Mouse (Mus musculus): ENCODE measurements at regions not wholly inside any gene's neighbourhood (a gene's known extent, or its start where the extent isn't known, plus 50 kb on each side); places are given as distances from the start of the nearest gene placed in this dataset.

- no peak for DNase-seq (ENCODE audit: low read depth in 1 of 2, low spot score in 2 of 2)
- Histone ChIP-seq H3K27ac (ENCODE audit: insufficient read depth, low read length) (no peak overlapping the region), H3K4me3 (ENCODE audit: extremely low read depth, insufficient read depth, insufficient read length) (no peak overlapping the region), H3K36me3 (ENCODE audit: control insufficient read depth, insufficient read depth, low read length) (no peaks in the 10 kb centered on the region), H3K27me3 (ENCODE audit: control insufficient read depth, insufficient read depth, low read length) (no peaks in the 10 kb centered on the region), H3K4me1 (ENCODE audit: control insufficient read depth, insufficient read depth, insufficient read length) (no peaks in the 10 kb centered on the region)
- TF ChIP-seq CTCF (IDR thresholded peaks at IDR 0.05; ENCODE audit: extremely low read depth, insufficient read depth, insufficient read length, insufficient replicate concordance): no peak
- WGBS: 90% methylated on average over 7 of the region's 7 CpGs
Observed at GRCm38 (mm10) chr1:183792230-183792813, 220.8 kb upstream of the Dusp10 start.

DNA sequence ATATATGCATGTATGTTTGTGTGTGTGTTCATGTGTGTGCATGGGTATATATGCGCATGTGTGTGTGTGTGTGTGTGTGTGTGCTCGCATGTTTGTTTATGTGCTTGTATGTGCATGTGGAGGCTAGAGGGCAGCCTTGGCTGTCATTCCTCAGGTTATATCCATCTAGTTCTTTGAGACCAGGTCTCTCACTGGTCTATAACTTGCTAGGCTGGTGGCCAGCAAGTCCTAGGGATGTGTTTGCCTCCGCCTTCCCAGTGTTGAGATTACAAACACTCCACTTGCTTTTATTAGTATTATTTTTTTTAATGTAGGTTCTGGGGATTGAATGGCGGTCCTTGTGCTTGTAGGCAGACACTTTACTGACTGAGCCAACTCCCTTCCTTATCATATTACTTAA, 219.8 kb upstream of the Dusp10 start:
- 86% methylated on average over 4 of the region's 4 CpGs for WGBS
- Histone ChIP-seq H3K27ac (ENCODE audit: insufficient read depth, low read length) (no peak overlapping the region), H3K4me3 (ENCODE audit: extremely low read depth, insufficient read depth, insufficient read length) (no peak overlapping the region), H3K36me3 (ENCODE audit: control insufficient read depth, insufficient read depth, low read length) (no peaks in the 10 kb centered on the region), H3K4me1 (ENCODE audit: control insufficient read depth, insufficient read depth, insufficient read length) (no peaks in the 10 kb centered on the region), H3K27me3 (ENCODE audit: control insufficient read depth, insufficient read depth, low read length) (no peaks in the 10 kb centered on the region)
- no peak for DNase-seq (ENCODE audit: low read depth in 1 of 2, low spot score in 2 of 2)
- TF ChIP-seq CTCF (IDR thresholded peaks at IDR 0.05; ENCODE audit: extremely low read depth, insufficient read depth, insufficient read length, insufficient replicate concordance) (no peak), POLR2A (IDR thresholded peaks at IDR 0.05; ENCODE audit: low read depth, low read length) (no peak)

GRCm38 (mm10) chr1:183793913-183794445, 219.1 kb upstream of the Dusp10 start:
- Histone ChIP-seq H3K36me3 (ENCODE audit: control insufficient read depth, insufficient read depth, low read length) (no peaks in the 10 kb centered on the region), H3K4me1 (ENCODE audit: control insufficient read depth, insufficient read depth, insufficient read length) (no peaks in the 10 kb centered on the region), H3K4me3 (ENCODE audit: extremely low read depth, insufficient read depth, insufficient read length) (no peak overlapping the region), H3K27ac (ENCODE audit: insufficient read depth, low read length) (no peak overlapping the region), H3K27me3 (ENCODE audit: control insufficient read depth, insufficient read depth, low read length) (no peaks in the 10 kb centered on the region)
- TF ChIP-seq CTCF (IDR thresholded peaks at IDR 0.05; ENCODE audit: extremely low read depth, insufficient read depth, insufficient read length, insufficient replicate concordance) (no peak), POLR2A (IDR thresholded peaks at IDR 0.05; ENCODE audit: low read depth, low read length) (no peak)
- DNase-seq (ENCODE audit: low read depth in 1 of 2, low spot score in 2 of 2): no peak
- WGBS: 72% methylated on average over 8 of the region's 8 CpGs

DNA sequence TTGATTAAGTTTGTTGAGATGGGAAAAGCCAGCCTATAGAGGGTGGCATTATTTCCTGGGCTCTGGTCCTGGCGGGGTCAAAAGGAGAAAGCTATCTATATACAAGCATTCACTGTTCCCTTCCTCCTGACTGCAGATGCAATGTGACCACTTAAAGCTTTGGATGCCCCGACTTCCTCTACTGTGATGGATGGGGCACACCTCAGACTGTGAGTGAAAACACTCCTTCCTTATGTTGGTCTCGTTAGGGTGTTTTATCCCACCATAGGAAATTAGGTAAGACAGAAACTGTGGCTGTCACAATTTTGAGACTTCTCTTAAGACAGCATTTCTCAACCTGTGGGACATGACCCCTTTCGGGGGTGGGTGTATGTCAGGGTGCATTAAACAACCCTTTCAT, 210.8 kb upstream of the Dusp10 start:
- Histone ChIP-seq H3K27ac (ENCODE audit: insufficient read depth, low read length) (no peak overlapping the region), H3K27me3 (ENCODE audit: control insufficient read depth, insufficient read depth, low read length) (no peaks in the 10 kb centered on the region), H3K36me3 (ENCODE audit: control insufficient read depth, insufficient read depth, low read length) (no peaks in the 10 kb centered on the region), H3K4me3 (ENCODE audit: extremely low read depth, insufficient read depth, insufficient read length) (no peak overlapping the region), H3K4me1 (ENCODE audit: control insufficient read depth, insufficient read depth, insufficient read length) (peaks cover 15% of the 10 kb centered on the region; the same call in 1 of the 2 replicates)
- WGBS: 51% methylated on average over 4 of the region's 4 CpGs
- no peak for DNase-seq (ENCODE audit: low read depth in 1 of 2, low spot score in 2 of 2)
- TF ChIP-seq POLR2A (IDR thresholded peaks at IDR 0.05; ENCODE audit: low read depth, low read length) (no peak), CTCF (IDR thresholded peaks at IDR 0.05; ENCODE audit: extremely low read depth, insufficient read depth, insufficient read length, insufficient replicate concordance) (no peak)

GRCm38 (mm10) chr1:183803357-183803756, 209.7 kb upstream of the Dusp10 start:
- no peaks in the 10 kb centered on the region for H3K36me3 ChIP-seq (ENCODE audit: control insufficient read depth, insufficient read depth, low read length)
- no peaks in the 10 kb centered on the region for H3K27me3 ChIP-seq (ENCODE audit: control insufficient read depth, insufficient read depth, low read length)
- DNase-seq (ENCODE audit: low read depth in 1 of 2, low spot score in 2 of 2): peak; percentile 15 to 72
- no peak overlapping the region for H3K4me3 ChIP-seq (ENCODE audit: extremely low read depth, insufficient read depth, insufficient read length)
- WGBS: 7% methylated on average over 5 of the region's 5 CpGs
- H3K27ac ChIP-seq (ENCODE audit: insufficient read depth, low read length): no peak overlapping the region
- H3K4me1 ChIP-seq (ENCODE audit: control insufficient read depth, insufficient read depth, insufficient read length): peaks cover 15% of the 10 kb centered on the region; the same call in 1 of the 2 replicates
- TF ChIP-seq CTCF (IDR thresholded peaks at IDR 0.05; ENCODE audit: extremely low read depth, insufficient read depth, insufficient read length, insufficient replicate concordance) (no peak), POLR2A (IDR thresholded peaks at IDR 0.05; ENCODE audit: low read depth, low read length) (no peak)

- 11% methylated on average over 1 of the region's 1 CpGs for whole genome bisulfite sequencing
- Histone ChIP-seq H3K36me3 (ENCODE audit: control insufficient read depth, insufficient read depth, low read length) (no peaks in the 10 kb centered on the region), H3K27me3 (ENCODE audit: control insufficient read depth, insufficient read depth, low read length) (no peaks in the 10 kb centered on the region), H3K4me3 (ENCODE audit: extremely low read depth, insufficient read depth, insufficient read length) (no peak overlapping the region), H3K27ac (ENCODE audit: insufficient read depth, low read length) (no peak overlapping the region), H3K4me1 (ENCODE audit: control insufficient read depth, insufficient read depth, insufficient read length) (peaks cover 15% of the 10 kb centered on the region; the same call in 1 of the 2 replicates)
- TF ChIP-seq CTCF (IDR thresholded peaks at IDR 0.05; ENCODE audit: extremely low read depth, insufficient read depth, insufficient read length, insufficient replicate concordance): no peak
- TF ChIP-seq POLR2A (IDR thresholded peaks at IDR 0.05; ENCODE audit: low read depth, low read length): no peak
- DNase-seq (ENCODE audit: low read depth in 1 of 2, low spot score in 2 of 2): peak in 1 of 2 experiments; percentile 54
Observed at GRCm38 (mm10) chr1:183803826-183804225, 209.3 kb upstream of the Dusp10 start.

- DNase-seq (ENCODE audit: low read depth in 1 of 2, low spot score in 2 of 2): no peak
- Histone ChIP-seq H3K27ac (ENCODE audit: insufficient read depth, low read length) (no peak overlapping the region), H3K36me3 (ENCODE audit: control insufficient read depth, insufficient read depth, low read length) (no peaks in the 10 kb centered on the region), H3K4me3 (ENCODE audit: extremely low read depth, insufficient read depth, insufficient read length) (no peak overlapping the region), H3K27me3 (ENCODE audit: control insufficient read depth, insufficient read depth, low read length) (no peaks in the 10 kb centered on the region), H3K4me1 (ENCODE audit: control insufficient read depth, insufficient read depth, insufficient read length) (peaks cover 15% of the 10 kb centered on the region; the same call in 1 of the 2 replicates)
- no peak for TF ChIP-seq POLR2A (IDR thresholded peaks at IDR 0.05; ENCODE audit: low read depth, low read length)
- TF ChIP-seq CTCF (IDR thresholded peaks at IDR 0.05; ENCODE audit: extremely low read depth, insufficient read depth, insufficient read length, insufficient replicate concordance): no peak
- WGBS: 73% methylated on average over 2 of the region's 2 CpGs
Observed at GRCm38 (mm10) chr1:183804295-183804694, 208.8 kb upstream of the Dusp10 start.
